Mouse (Mus musculus) neural tube, embryonic 11.5 days (tissue): ENCODE data around the gene Klk11. TPM values are rescaled to one million over a fixed set of nuclear protein-coding genes. Genes with fewer than 3 reads are reported as not detected.

ENCODE experiments used
- ATAC-seq: fragments of 200-750 bp; cut with Nextera tagmentation; 2 replicates; pipeline ENCODE4 v1.8.0; 2017; ENCODE audit warnings: moderate number of reproducible peaks, mild to moderate bottlenecking, moderate TSS enrichment, moderate library complexity; ENCODE audit not compliant: insufficient read depth, low FRiP score, low TSS enrichment
- DNase-seq: peaks from one replicate; pipeline ENCODE4 v3.0.0-alpha.2; 2015; ENCODE audit warnings: low spot score
- H3K27ac ChIP-seq: fragments of 300-500 bp; sonication (generic); 2 replicates; pipeline ENCODE4 v1.5.1; 2014; ENCODE audit warnings: low read depth, mild to moderate bottlenecking, low read length
- H3K27me3 ChIP-seq: fragments of 300-500 bp; sonication (generic); 2 replicates; pipeline ENCODE4 v1.6.1; 2014; ENCODE audit warnings: mild to moderate bottlenecking, low read length, mixed read lengths; ENCODE audit not compliant: control insufficient read depth, insufficient read depth
- H3K36me3 ChIP-seq: fragments of 300-500 bp; sonication (generic); 2 replicates; pipeline ENCODE4 v1.6.1; 2014; ENCODE audit warnings: mild to moderate bottlenecking, low read length, moderate library complexity, mixed read lengths; ENCODE audit not compliant: control insufficient read depth, insufficient read depth
- H3K4me1 ChIP-seq: fragments of 300-500 bp; sonication (generic); 2 replicates; pipeline ENCODE4 v1.6.1; 2014; ENCODE audit warnings: low read length, mixed read lengths; ENCODE audit not compliant: control insufficient read depth, insufficient read depth
- H3K4me2 ChIP-seq: fragments of 300-500 bp; sonication (generic); 2 replicates; pipeline ENCODE4 v1.6.1; 2014; ENCODE audit warnings: low read depth, mild to moderate bottlenecking, moderate library complexity
- H3K4me3 ChIP-seq: fragments of 300-500 bp; sonication (generic); 2 replicates; pipeline ENCODE4 v1.5.1; 2014; ENCODE audit warnings: low read depth, low read length
- H3K9ac ChIP-seq: fragments of 300-500 bp; sonication (generic); 2 replicates; pipeline ENCODE4 v1.6.1; 2014; ENCODE audit warnings: mild to moderate bottlenecking, low read length
- H3K9me3 ChIP-seq: fragments of 300-500 bp; sonication (generic); 2 replicates; pipeline ENCODE4 v1.6.1; 2016; ENCODE audit warnings: low read length; ENCODE audit not compliant: control insufficient read depth
- WGBS: fragments of 180-500 bp; shearing (Covaris S2); extraction: QIAGEN DNeasy Blood & Tissue Kit; methylation state at CpG from one replicate; pipeline ENCODE4 v1.1.7; 2014; 5-methylcytosine and 5-hydroxymethylcytosine counted together
- polyA plus RNA-seq: library from polyadenylated mRNA; unstranded; fragments of >200 nt; fragmentation: Nextera tagmentation; extraction: Ambion mirVana; gene quantifications from 2 replicates; pipeline ENCODE4 v1.2.1, GENCODE M21; 2014

Klk11 gene
- polyA plus RNA-seq, 1 experiment from 2014 or later: not detected

GRCm38 (mm10) chr7:43799876-43800275 lies 25.5 kb downstream of the Klk11 start:
- H3K4me2 ChIP-seq: no peak overlapping the region
- peaks cover 14% of the 10 kb centered on the region for H3K27me3 ChIP-seq
- H3K4me3 ChIP-seq: no peak overlapping the region
- no peaks in the 10 kb centered on the region for H3K36me3 ChIP-seq
- H3K4me1 ChIP-seq: no peaks in the 10 kb centered on the region
- no peak overlapping the region for H3K27ac ChIP-seq
- H3K9ac ChIP-seq: no peak overlapping the region
- no peaks in the 10 kb centered on the region for H3K9me3 ChIP-seq
- 67% methylated on average over 7 of the region's 7 CpGs for WGBS
- DNase-seq (no peak), ATAC-seq (no peak)

GRCm38 (mm10) chr7:43810994-43811393 lies 36.6 kb downstream of the Klk11 start, which contains the start of gene Klk7:
Klk7 (plus strand) TSS chr7:43811294.
- Histone ChIP-seq H3K27ac (no peak within 1 kb of the TSS), H3K9ac (no peak within 1 kb of the TSS), H3K4me1 (no peaks in the 10 kb centered on the region), H3K9me3 (no peaks in the 10 kb centered on the region), H3K27me3 (no peaks in the 10 kb centered on the region), H3K4me3 (no peak within 1 kb of the TSS), H3K4me2 (no peak within 1 kb of the TSS), H3K36me3 (no peaks in the 10 kb centered on the region)
- WGBS: 66% methylated on average over 5 of the region's 5 CpGs
- no peak for DNase-seq
- no peak for ATAC-seq

- no peaks in the 10 kb centered on the region for H3K9me3 ChIP-seq
- DNase-seq: no peak
- no peaks in the 10 kb centered on the region for H3K36me3 ChIP-seq
- H3K4me2 ChIP-seq: no peak overlapping the region
- H3K9ac ChIP-seq: no peak overlapping the region
- H3K27me3 ChIP-seq: no peaks in the 10 kb centered on the region
- no peak for ATAC-seq
- H3K4me1 ChIP-seq: no peaks in the 10 kb centered on the region
- no peak overlapping the region for H3K4me3 ChIP-seq
- H3K27ac ChIP-seq: no peak overlapping the region
- WGBS: 88% methylated on average over 7 of the region's 7 CpGs
Measured at GRCm38 (mm10) chr7:43815211-43815610, 40.8 kb downstream of the Klk11 start.

- H3K4me1 ChIP-seq: no peaks in the 10 kb centered on the region
- H3K36me3 ChIP-seq: no peaks in the 10 kb centered on the region
- DNase-seq: no peak
- no peak overlapping the region for H3K4me3 ChIP-seq
- H3K9me3 ChIP-seq: no peaks in the 10 kb centered on the region
- no peak overlapping the region for H3K27ac ChIP-seq
- no peaks in the 10 kb centered on the region for H3K27me3 ChIP-seq
- H3K9ac ChIP-seq: no peak overlapping the region
- H3K4me2 ChIP-seq: no peak overlapping the region
- ATAC-seq: no peak
Measured at GRCm38 (mm10) chr7:43816746-43817145, 42.3 kb downstream of the Klk11 start.

GRCm38 (mm10) chr7:43821581-43821980 lies 47.2 kb downstream of the Klk11 start:
- no peak overlapping the region for H3K9ac ChIP-seq
- DNase-seq: no peak
- no peaks in the 10 kb centered on the region for H3K36me3 ChIP-seq
- no peaks in the 10 kb centered on the region for H3K27me3 ChIP-seq
- no peak overlapping the region for H3K27ac ChIP-seq
- H3K4me2 ChIP-seq: no peak overlapping the region
- no peaks in the 10 kb centered on the region for H3K9me3 ChIP-seq
- 90% methylated on average over 7 of the region's 7 CpGs for WGBS
- no peak overlapping the region for H3K4me3 ChIP-seq
- no peak for ATAC-seq
- no peaks in the 10 kb centered on the region for H3K4me1 ChIP-seq

- no peak within 1 kb of the TSS for H3K4me3 ChIP-seq
- H3K27ac ChIP-seq: no peak within 1 kb of the TSS
- H3K4me2 ChIP-seq: no peak within 1 kb of the TSS
- ATAC-seq: no peak
- no peaks in the 10 kb centered on the region for H3K27me3 ChIP-seq
- H3K4me1 ChIP-seq: no peaks in the 10 kb centered on the region
- H3K9me3 ChIP-seq: no peaks in the 10 kb centered on the region
- 82% methylated on average over 10 of the region's 10 CpGs for WGBS
- no peak for DNase-seq
- no peak within 1 kb of the TSS for H3K9ac ChIP-seq
- H3K36me3 ChIP-seq: no peaks in the 10 kb centered on the region
Measured at GRCm38 (mm10) chr7:43824199-43824598, 49.8 kb downstream of the Klk11 start, which contains the start of gene Klk6. Klk6 (plus strand) TSS chr7:43824499.

- no peaks in the 10 kb centered on the region for H3K27me3 ChIP-seq
Measured at GRCm38 (mm10) chr7:43826056-43826455, 51.7 kb downstream of the Klk11 start.

GRCm38 (mm10) chr7:43827706-43828105 lies 53.3 kb downstream of the Klk11 start:
- Histone ChIP-seq H3K9me3 (no peaks in the 10 kb centered on the region), H3K27me3 (no peaks in the 10 kb centered on the region), H3K36me3 (no peaks in the 10 kb centered on the region), H3K4me2 (no peak overlapping the region), H3K4me1 (no peaks in the 10 kb centered on the region), H3K9ac (no peak overlapping the region), H3K4me3 (no peak overlapping the region), H3K27ac (no peak overlapping the region)
- WGBS: 89% methylated on average over 4 of the region's 4 CpGs
- ATAC-seq: no peak
- no peak for DNase-seq

More at GRCm38 (mm10) chr7:43826056-43826455, 51.7 kb downstream of the Klk11 start:
- ATAC-seq: no peak
- Histone ChIP-seq H3K4me2 (no peak overlapping the region), H3K9me3 (no peaks in the 10 kb centered on the region), H3K9ac (no peak overlapping the region), H3K36me3 (no peaks in the 10 kb centered on the region), H3K4me3 (no peak overlapping the region), H3K27ac (no peak overlapping the region), H3K4me1 (no peaks in the 10 kb centered on the region)
- 93% methylated on average over 5 of the region's 5 CpGs for whole genome bisulfite sequencing
- no peak for DNase-seq
